Comparison of ENCODE assay signal across 16 mouse cellular contexts in genomic region chr8:114363167-114363566, GRCm38 (mm10). TPM values are rescaled to one million over a fixed set of nuclear protein-coding genes. Genes with fewer than 3 reads are reported as not detected.
A peak's percentile ranks its signal among the peaks of the same experiment; 100 is the strongest.
DNase-seq lines count a peak whose midpoint lies in the region; ATAC-seq and TF ChIP-seq lines count a peak whose summit lies in the region.
"Had no signal": no experiment of that assay in that cellular context is flagged by ENCODE, and none has a peak within 500 bp of the region (broad histone marks: within the 10 kb centered on the region; RNA-seq: fewer than 3 reads in every experiment).

No protein-coding gene starts in this region.

- 0 out of 2 replicates have a peak, but pooled peaks cover 4% of the 10 kb centered on the region for H3K4me1 ChIP-seq in limb, embryonic 11.5 days (ENCODE audit: control insufficient read depth, insufficient read depth, low read length)
- H3K4me1 ChIP-seq in limb, embryonic 10.5 days: peaks cover 34% of the 10 kb centered on the region
- H3K4me1 ChIP-seq in ES-Bruce4 (ENCODE audit: control insufficient read depth, insufficient read depth, low read length): no peaks in the 10 kb centered on the region
- H3K4me1 ChIP-seq in embryonic facial prominence, embryonic 11.5 days (ENCODE audit: control insufficient read depth, insufficient read depth, low read length): no peaks in the 10 kb centered on the region
- H3K4me1 ChIP-seq: kidney, embryonic 15.5 days had no signal

- H3K4me3 ChIP-seq in limb, embryonic 11.5 days (ENCODE audit: low read depth, low read length): no peak overlapping the region
- no peak overlapping the region for H3K4me3 ChIP-seq in limb, embryonic 10.5 days
- no peak overlapping the region for H3K4me3 ChIP-seq in ES-Bruce4 (ENCODE audit: low read depth, low read length)
- no peak overlapping the region for H3K4me3 ChIP-seq in embryonic facial prominence, embryonic 11.5 days (ENCODE audit: low read depth, low read length)
- H3K4me3 ChIP-seq: erythroblast, embryonic 14.5 days; kidney, embryonic 15.5 days had no signal

- TF ChIP-seq CTCF in ES-Bruce4 (IDR thresholded peaks at IDR 0.05; ENCODE audit: low read depth, low read length): peak; percentile 8

- no peaks in the 10 kb centered on the region for H3K9me3 ChIP-seq in limb, embryonic 11.5 days (ENCODE audit: control insufficient read depth, low read length)
- no peaks in the 10 kb centered on the region for H3K9me3 ChIP-seq in limb, embryonic 10.5 days (replicated peaks)
- no peaks in the 10 kb centered on the region; the same call in 1 of the 2 replicates for H3K9me3 ChIP-seq in ES-Bruce4 (replicated peaks; ENCODE audit: control insufficient read depth, insufficient read depth, low read length, poor library complexity, severe bottlenecking)
- H3K9me3 ChIP-seq in embryonic facial prominence, embryonic 11.5 days (replicated peaks; ENCODE audit: control insufficient read depth, low read length): no peaks in the 10 kb centered on the region
- H3K9me3 ChIP-seq: kidney, embryonic 15.5 days had no signal

- H3K4me2 ChIP-seq in limb, embryonic 11.5 days (ENCODE audit: low read depth, severe bottlenecking): no peak overlapping the region
- no peak overlapping the region for H3K4me2 ChIP-seq in embryonic facial prominence, embryonic 11.5 days (ENCODE audit: low read depth, low read length)
- H3K4me2 ChIP-seq: kidney, embryonic 15.5 days had no signal

- 0 out of 2 replicates have a peak, but pooled peaks have one; percentile 24 for ATAC-seq in limb, embryonic 11.5 days (ENCODE audit: insufficient number of reproducible peaks, low FRiP score, low TSS enrichment, low read depth)
- ATAC-seq in embryonic facial prominence, embryonic 11.5 days (replicated peaks; ENCODE audit: insufficient number of reproducible peaks, low FRiP score, low TSS enrichment, low read depth): no peak

- WGBS in limb, embryonic 11.5 days: 68% methylated on average over 5 of the region's 5 CpGs
- 71% methylated on average over 5 of the region's 5 CpGs for WGBS in limb, embryonic 10.5 days
- 55% methylated on average over 5 of the region's 5 CpGs for WGBS in embryonic facial prominence, embryonic 11.5 days

- no peak overlapping the region for H3K9ac ChIP-seq in limb, embryonic 11.5 days (ENCODE audit: low read length)
- no peak overlapping the region for H3K9ac ChIP-seq in ES-Bruce4 (ENCODE audit: low read depth, poor library complexity, severe bottlenecking)
- H3K9ac ChIP-seq in embryonic facial prominence, embryonic 11.5 days (replicated peaks; ENCODE audit: low read length): no peak overlapping the region
- H3K9ac ChIP-seq: kidney, embryonic 15.5 days had no signal

- TF ChIP-seq EP300 in ES-Bruce4 (IDR thresholded peaks at IDR 0.05; ENCODE audit: insufficient read depth, low read depth, low read length): no peak

- DNase-seq in embryo, embryonic 11 days: peak; percentile 30
- DNase-seq in embryo, embryonic 9.5 days (ENCODE audit: extremely low spot score): no peak
- peak; percentile 40 for DNase-seq in limb, embryonic 11.5 days (ENCODE audit: low spot score)
- DNase-seq in limb, embryonic 10.5 days (ENCODE audit: low spot score): no peak
- DNase-seq in embryonic facial prominence, embryonic 11.5 days (ENCODE audit: low spot score): peak; percentile 48
- DNase-seq in frontal cortex, postnatal 14 days (ENCODE audit: low spot score in 2 of 2): no peak
- DNase-seq in ovary, postnatal 10 days (ENCODE audit: low spot score): no peak
- DNase-seq: gastrocnemius, postnatal 25 days; right cerebral cortex, postnatal 25 days had no signal

- no peak overlapping the region for H3K27ac ChIP-seq in limb, embryonic 11.5 days (replicated peaks; ENCODE audit: low read depth, low read length)
- H3K27ac ChIP-seq in limb, embryonic 10.5 days: no peak overlapping the region
- no peak overlapping the region for H3K27ac ChIP-seq in ES-Bruce4 (ENCODE audit: insufficient read depth, low read length)
- no peak overlapping the region for H3K27ac ChIP-seq in embryonic facial prominence, embryonic 11.5 days (replicated peaks; ENCODE audit: low read depth, low read length)
- H3K27ac ChIP-seq: kidney, embryonic 15.5 days; macrophage had no signal

- no peaks in the 10 kb centered on the region for H3K27me3 ChIP-seq in limb, embryonic 11.5 days (ENCODE audit: control insufficient read depth, insufficient read depth, low read length)
- H3K27me3 ChIP-seq in limb, embryonic 10.5 days (ENCODE audit: low read depth, poor library complexity, severe bottlenecking): no peaks in the 10 kb centered on the region
- peaks cover 2% of the 10 kb centered on the region; the same call in 1 of the 2 replicates for H3K27me3 ChIP-seq in ES-Bruce4 (ENCODE audit: control insufficient read depth, insufficient read depth, low read length, poor library complexity, severe bottlenecking)
- no peaks in the 10 kb centered on the region for H3K27me3 ChIP-seq in embryonic facial prominence, embryonic 11.5 days (ENCODE audit: control insufficient read depth, insufficient read depth, low read length)
- H3K27me3 ChIP-seq: CH12.LX; kidney, embryonic 15.5 days had no signal

- no peaks in the 10 kb centered on the region for H3K36me3 ChIP-seq in limb, embryonic 11.5 days (ENCODE audit: control insufficient read depth, insufficient read depth, low read length)
- no peaks in the 10 kb centered on the region for H3K36me3 ChIP-seq in limb, embryonic 10.5 days
- no peaks in the 10 kb centered on the region for H3K36me3 ChIP-seq in ES-Bruce4 (ENCODE audit: control insufficient read depth, insufficient read depth, low read length, poor library complexity, severe bottlenecking)
- no peaks in the 10 kb centered on the region for H3K36me3 ChIP-seq in embryonic facial prominence, embryonic 11.5 days (replicated peaks; ENCODE audit: control insufficient read depth, insufficient read depth, low read depth, low read length)
- H3K36me3 ChIP-seq: kidney, embryonic 15.5 days had no signal

- no peak for TF ChIP-seq POLR2A in ES-Bruce4 (IDR thresholded peaks at IDR 0.05; ENCODE audit: insufficient read depth, low read length)

RNA-seq across cellular contexts. Expression of gene Clec3a, which starts 54.7 kb away (rescaled TPM):
- polyA plus RNA-seq in limb, embryonic 11.5 days (2014; fragmentation: Nextera tagmentation; extraction: Ambion mirVana): not detected in 2 replicates
- not detected in 2 replicates for polyA plus RNA-seq in limb, embryonic 10.5 days (2016; fragmentation: Nextera tagmentation; extraction: Ambion mirVana)
- not detected in 2 replicates for polyA plus RNA-seq in ES-Bruce4 (2011; ENCODE audit: insufficient read depth, insufficient read length, low read depth, missing spikeins)
- polyA plus RNA-seq in embryonic facial prominence, embryonic 11.5 days (2014; fragmentation: Nextera tagmentation; extraction: Ambion mirVana): not detected in 2 replicates
- polyA plus RNA-seq: erythroblast, embryonic 14.5 days; heart, postnatal 0 days; kidney, embryonic 15.5 days; macrophage; testis, adult 2 months had no signal

Comparison
In these comparisons a context has a peak if more than half of its experiments do, and no peak if none do; other contexts are left out.
1. DNase-seq: peak in embryo, embryonic 11 days (single experiment), limb, embryonic 11.5 days (single experiment) and embryonic facial prominence, embryonic 11.5 days (single experiment); none in embryo, embryonic 9.5 days (single experiment), limb, embryonic 10.5 days (single experiment), frontal cortex, postnatal 14 days (0 of 2) and ovary, postnatal 10 days (single experiment).